ENCODE assay signal across 8 mouse cellular contexts in genomic region chr1:151754881-151755659, GRCm38 (mm10). TPM values are rescaled to one million over a fixed set of nuclear protein-coding genes. Genes with fewer than 3 reads are reported as not detected.
A peak's percentile ranks its signal among the peaks of the same experiment; 100 is the strongest.
DNase-seq lines count a peak whose midpoint lies in the region; ATAC-seq and TF ChIP-seq lines count a peak whose summit lies in the region.

Gene Edem3 (plus strand): TSS chr1:151755371.

- no peak for TF ChIP-seq EP300 in lung, postnatal 0 days (IDR thresholded peaks at IDR 0.05)

- H3K27ac ChIP-seq in hindbrain, embryonic 10.5 days = peak within 1 kb of the TSS; percentile 88
- H3K27ac ChIP-seq in lung, postnatal 0 days (ENCODE audit: low read length) = peak within 1 kb of the TSS; percentile 74

- under 1% methylated on average over 64 of the region's 64 CpGs for WGBS in hindbrain, embryonic 10.5 days
- 0% methylated on average over 43 of the region's 64 CpGs for WGBS in lung, postnatal 0 days

- DNase-seq in MN1 (ENCODE audit: low spot score) = peak; percentile 99
- DNase-seq in cerebellum, adult 9-10 months = peak; percentile 99
- DNase-seq in hindbrain, embryonic 10.5 days (ENCODE audit: low spot score) = peak; percentile 98
- DNase-seq in layer of hippocampus, adult 9-11 months = peak; percentile 100
- DNase-seq in lung, postnatal 0 days (ENCODE audit: low spot score) = peak; percentile 100
- DNase-seq in ovary, postnatal 14 days (ENCODE audit: low spot score) = peak; percentile 84
- peak; percentile 94 for DNase-seq in thymus, postnatal 14 days

- H3K4me2 ChIP-seq in lung, postnatal 0 days (replicated peaks; ENCODE audit: low read depth, low read length) = peak within 1 kb of the TSS; percentile 87

- H3K9ac ChIP-seq in lung, postnatal 0 days (replicated peaks; ENCODE audit: low read depth) = peak within 1 kb of the TSS; percentile 79

- H3K4me1 ChIP-seq in hindbrain, embryonic 10.5 days (replicated peaks) = peaks cover 32% of the 10 kb centered on the region
- peaks cover 2% of the 10 kb centered on the region for H3K4me1 ChIP-seq in lung, postnatal 0 days (ENCODE audit: insufficient read depth, low read depth, low read length)

- H3K36me3 ChIP-seq in hindbrain, embryonic 10.5 days = no peaks in the 10 kb centered on the region; the same call in 1 of the 2 replicates
- H3K36me3 ChIP-seq in lung, postnatal 0 days (ENCODE audit: insufficient read depth, low read length) = no peaks in the 10 kb centered on the region

- H3K27me3 ChIP-seq in hindbrain, embryonic 10.5 days (ENCODE audit: insufficient read depth, poor library complexity, severe bottlenecking) = no peaks in the 10 kb centered on the region
- no peaks in the 10 kb centered on the region for H3K27me3 ChIP-seq in lung, postnatal 0 days (replicated peaks; ENCODE audit: insufficient read depth, low read length)

- H3K4me3 ChIP-seq in hindbrain, embryonic 10.5 days = peak within 1 kb of the TSS; percentile 91
- peak within 1 kb of the TSS; percentile 92 for H3K4me3 ChIP-seq in lung, postnatal 0 days (ENCODE audit: low read depth, low read length)

- ATAC-seq in frontal cortex, adult (ENCODE audit: low TSS enrichment) = peak; percentile 98
- peak; percentile 99 for ATAC-seq in lung, postnatal 0 days

- no peak for TF ChIP-seq CTCF in lung, postnatal 0 days (IDR thresholded peaks at IDR 0.05)

- no peaks in the 10 kb centered on the region for H3K9me3 ChIP-seq in hindbrain, embryonic 10.5 days
- H3K9me3 ChIP-seq in lung, postnatal 0 days (ENCODE audit: low read length) = no peaks in the 10 kb centered on the region

RNA-seq across cellular contexts. Expression of gene Edem3, which starts in this region (rescaled TPM):
- 12.9 and 17.3 TPM in 2 replicates for polyA plus RNA-seq in hindbrain, embryonic 10.5 days (2016; fragmentation: Nextera tagmentation; extraction: Ambion mirVana)
- polyA plus RNA-seq in lung, postnatal 0 days (2015; fragmentation: Nextera tagmentation; extraction: Ambion mirVana) = 10.1 and 11.2 TPM in 2 replicates

Comparison
In these comparisons a context has a peak if more than half of its experiments do, and no peak if none do; other contexts are left out.
1. Peak in every context shown above with its lines: DNase-seq, ATAC-seq, H3K4me3 ChIP-seq and H3K27ac ChIP-seq.